Mouse (Mus musculus) adrenal gland, postnatal 36 days (tissue): ENCODE measurements at regions not wholly inside any gene's neighbourhood (a gene's known extent, or its start where the extent isn't known, plus 50 kb on each side); places are given as distances from the start of the nearest gene placed in this dataset.

Source experiments
- DNase-seq, 2 experiments: peaks; one replicate each; pipeline ENCODE4 v3.0.0; 2021; ENCODE audit warnings: mixed read lengths in 1 of 2

DNA sequence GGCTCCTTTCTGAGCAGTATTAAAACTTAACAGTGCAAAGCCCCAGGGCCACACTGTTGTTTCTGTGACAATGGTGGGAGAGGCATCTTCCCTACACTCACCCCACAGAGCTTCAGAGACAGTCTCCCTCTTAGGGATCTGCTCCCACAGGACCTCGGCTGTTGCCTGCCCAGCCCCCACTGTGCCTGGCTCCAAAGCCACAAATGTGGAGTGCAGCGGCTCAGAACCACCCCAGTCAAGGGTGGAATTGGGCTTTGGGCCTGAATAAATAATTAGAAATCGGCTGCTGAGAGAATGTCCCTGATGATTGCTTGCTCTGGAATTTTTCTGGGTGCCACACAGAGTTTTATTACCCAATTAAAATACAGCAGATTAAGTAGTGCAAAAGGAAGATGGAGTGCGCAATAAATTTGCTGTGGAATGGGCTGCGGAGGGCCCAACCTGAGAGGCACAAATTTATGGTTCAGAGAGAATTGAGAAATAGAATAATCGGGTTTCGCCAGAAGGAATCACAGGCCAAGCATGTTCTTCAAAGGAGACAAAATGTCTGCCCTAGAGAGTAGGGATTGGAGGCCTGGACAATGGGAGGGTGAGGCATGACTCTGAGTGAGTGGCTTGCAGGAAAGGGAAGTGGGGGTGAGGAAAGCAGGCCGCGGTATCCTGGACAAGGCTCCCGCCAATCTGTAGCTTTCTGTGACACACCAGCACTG, 56.4 kb downstream of the Cd24a start:
- no peak for DNase-seq

DNA sequence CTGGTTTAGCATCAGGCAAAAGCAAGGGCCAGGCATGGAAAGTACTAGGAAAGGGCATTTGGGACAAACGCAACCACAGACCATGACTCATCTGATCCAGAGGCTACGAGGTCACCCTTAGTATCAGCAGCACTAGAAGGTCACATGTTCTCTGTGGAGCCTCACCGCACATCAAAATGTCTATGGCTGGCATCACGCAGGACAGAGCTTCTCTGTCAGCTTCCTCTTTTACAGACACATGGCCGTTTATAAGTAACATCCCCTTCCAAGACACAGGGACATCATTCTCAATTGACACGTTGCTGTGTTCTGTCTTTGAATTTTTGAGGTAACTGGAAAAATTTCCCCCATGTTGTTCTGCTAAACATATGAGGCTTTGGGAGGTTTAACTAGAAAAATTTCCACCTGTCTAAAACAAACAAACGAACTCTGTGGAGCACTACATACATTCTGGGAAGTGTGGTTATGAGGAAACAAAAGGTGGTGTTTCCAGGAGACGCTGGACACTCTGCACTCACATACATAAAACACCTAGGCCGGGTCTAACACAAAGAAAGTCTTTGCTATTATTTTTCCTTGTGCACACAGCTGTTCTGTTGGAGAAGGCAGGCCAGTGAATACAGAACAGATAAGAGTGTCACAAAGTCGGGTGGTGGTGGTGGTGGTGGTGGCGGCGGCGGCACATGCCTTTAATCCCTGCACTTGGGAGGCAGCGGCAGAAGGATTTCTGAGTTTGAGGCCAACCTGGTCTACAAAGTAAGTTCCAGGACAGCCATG, 63.3 kb downstream of the Cd24a start:
- peak in 1 of 2 experiments; percentile 46 for DNase-seq

DNA sequence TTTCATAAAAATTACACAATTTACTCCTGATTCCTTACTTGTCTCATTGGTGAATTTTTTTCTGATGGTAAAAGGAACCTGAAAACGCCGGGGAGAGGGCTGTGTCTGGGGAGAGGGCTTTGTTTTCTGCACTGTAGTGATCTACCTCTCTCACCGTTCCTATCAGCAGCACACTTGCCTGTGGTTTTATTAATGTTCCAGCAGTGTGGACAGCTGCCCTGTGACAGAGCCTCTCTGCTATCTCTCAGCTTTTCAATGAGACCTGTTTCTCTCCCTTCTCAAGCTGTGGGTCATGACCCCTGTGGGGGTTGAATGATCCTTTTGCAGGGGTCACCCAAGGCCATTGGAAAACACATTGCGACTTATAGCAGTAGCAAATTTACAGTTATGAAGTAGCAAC, 68.2 kb downstream of the Cd24a start:
- no peak for DNase-seq

DNA sequence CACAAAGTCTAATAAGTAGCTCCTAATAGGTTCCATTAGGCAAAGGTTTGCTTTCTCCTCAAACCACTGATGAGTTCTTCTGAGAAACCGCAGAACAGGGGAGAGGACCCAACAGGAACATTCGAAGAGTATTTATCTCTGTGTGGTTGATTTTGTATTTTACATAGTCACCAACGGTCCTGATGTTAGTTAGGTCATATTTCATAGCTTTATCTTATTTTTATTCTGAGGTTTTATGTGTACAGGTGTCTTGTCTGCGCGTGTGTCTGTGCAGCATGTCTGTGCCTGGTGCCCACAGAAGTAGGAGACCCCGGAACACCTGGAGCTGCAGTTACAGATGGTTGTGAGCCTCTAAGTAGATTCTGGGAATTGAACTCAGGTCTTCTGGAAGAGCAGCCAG, 68.9 kb downstream of the Cd24a start:
- DNase-seq = no peak

DNA sequence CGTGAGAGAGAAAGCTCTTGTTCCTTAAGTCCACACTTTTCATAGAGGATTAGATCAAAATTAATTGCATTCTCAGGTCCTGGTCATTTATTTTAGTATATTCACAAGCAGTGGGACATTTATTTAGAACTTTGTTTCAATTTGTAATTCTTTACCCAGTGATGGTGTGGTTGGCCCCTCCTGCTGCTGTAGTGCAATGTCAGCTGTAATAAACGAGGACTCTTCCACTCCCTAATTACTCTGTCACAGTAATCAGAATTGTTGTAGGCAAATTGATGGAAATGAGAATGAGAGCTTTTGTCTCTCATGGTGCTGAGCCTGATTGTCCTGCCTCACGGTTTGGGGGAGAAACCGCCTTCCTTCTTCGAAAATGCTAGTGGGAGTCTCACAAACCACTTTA, 70.1 kb downstream of the Cd24a start:
- DNase-seq = no peak

DNA sequence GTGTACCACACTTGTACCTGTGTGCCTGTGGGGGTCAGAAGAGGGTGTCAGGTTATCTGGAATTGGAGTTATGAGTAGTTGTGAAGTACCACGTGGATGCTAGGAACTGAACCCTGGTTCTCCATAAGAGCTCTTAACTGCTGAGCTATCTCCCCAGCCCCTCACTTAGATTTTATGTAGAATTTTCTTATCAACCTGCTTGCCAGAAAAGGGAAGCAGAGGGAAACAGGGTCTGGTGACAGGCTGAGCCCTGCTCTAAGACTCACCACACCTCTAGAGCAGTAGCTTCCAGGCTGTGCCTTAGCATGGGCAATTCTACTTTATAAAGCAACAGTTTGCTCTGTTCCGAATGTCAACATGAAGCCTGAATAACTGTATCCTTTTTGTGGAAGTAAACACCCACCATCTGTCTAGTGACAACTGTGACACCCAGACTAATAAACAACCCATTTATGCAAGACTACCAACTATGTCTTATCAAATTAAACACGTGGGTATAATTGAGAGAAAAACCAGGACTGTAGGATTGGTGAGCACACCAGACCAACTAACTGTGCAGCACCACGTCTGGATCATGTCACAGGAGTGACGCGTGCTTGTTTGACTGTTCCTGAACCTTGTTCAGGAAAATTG, 70.8 kb downstream of the Cd24a start:
- no peak for DNase-seq

DNA sequence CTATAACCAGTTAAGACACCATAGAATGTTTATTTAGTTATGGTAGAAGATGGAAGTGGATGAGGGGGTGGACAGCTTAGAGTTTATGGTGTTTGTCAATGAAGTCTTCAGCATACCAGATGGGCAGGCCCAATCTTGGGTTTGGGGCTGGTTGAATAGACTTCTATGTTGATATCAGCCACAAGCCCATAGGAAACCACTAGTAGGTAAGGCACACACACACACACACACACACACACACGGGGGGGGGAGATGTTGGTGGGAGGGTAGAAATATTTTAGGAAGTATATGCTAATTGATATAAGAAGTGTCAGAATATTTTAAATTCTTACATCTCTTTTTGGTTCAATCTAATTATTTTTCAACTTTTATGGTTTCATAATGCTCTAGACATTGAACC, 72.4 kb downstream of the Cd24a start:
- no peak for DNase-seq

DNA sequence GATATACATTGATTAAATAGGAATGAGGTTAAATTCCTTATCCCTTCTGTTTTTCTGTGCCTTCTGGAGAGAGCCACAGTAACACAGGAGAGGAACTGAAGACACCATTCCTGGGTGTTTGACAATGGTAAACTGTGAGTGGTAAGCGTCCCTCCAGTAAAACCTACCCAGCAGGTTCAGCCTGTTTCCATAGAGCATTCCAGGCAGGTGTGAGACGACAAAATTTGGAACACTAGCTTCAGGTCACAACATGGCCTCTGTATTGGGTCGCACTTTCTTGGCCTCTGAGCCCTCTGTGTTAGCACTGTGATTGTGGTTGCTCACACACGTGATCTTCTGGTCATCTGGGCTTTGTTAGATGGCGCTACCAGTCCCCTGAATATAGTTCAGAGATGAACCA, 73.4 kb downstream of the Cd24a start:
- DNase-seq = no peak

DNA sequence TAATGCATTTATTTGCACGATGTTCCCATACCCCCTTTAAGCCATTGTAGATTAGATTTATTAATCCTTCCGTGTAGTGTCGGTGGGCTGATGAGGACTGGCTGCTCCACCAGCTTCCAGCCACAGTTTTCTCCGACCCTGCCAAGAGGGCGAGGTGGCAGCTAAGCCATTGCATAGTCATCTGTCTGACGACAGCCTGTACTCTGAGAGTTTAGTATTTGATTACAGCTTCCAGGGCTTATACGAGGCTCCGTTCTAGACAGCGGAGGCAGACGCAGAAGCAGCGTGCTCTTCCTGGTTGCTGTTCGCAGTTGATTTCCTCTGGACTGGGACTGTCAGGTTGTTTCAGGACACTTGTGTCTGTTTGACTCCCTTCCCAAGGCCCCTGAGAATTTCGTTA, 73.8 kb downstream of the Cd24a start:
- DNase-seq = no peak

DNA sequence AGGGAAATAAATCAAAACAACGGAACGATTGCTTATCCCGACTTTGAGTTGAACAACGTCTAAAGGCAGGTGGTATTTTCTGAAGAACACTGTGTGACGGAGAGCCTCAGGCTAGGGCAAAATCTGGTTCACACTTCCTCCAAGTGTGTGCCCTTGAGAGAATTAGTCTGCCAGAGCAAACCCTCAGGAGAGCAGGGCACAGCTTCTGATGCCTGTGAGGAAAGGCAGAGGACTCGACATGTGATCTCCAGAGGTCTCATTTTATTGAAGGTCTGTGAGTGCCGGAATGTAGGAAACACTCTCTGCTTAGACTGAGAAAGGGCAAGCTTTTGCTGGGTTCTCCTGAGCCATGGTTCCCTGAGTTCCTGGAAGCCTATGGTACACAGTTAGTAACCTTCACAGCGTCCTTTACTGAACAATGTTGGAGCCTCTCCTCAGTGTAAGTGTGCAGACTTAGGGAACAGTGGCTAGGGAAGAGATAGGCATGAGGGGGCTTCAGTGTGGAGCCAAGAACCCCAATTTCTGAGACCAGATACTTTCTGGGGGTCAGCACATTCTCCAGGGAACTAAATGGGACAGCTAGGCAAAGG, 77.1 kb downstream of the Cd24a start:
- DNase-seq = no peak

DNA sequence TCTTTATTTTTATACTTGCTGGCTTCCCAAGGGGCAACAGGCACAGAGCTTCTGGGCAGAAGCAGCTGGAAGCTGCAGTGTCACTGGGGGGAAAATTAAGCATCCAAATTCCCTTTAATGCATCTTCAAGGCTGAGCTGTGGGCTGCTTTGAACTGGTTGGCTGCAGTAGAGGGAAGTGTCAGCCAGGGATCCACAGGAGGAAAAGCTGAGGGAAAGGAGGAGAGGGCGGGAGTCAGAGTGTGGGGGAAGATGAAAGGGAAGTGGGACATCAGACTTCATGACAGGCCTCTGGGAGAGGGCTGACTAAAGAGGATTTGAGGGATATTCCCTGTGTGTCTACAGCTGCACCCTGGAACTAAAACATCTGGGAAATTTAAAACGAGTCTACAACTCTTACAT, 77.6 kb downstream of the Cd24a start:
- DNase-seq = no peak

DNA sequence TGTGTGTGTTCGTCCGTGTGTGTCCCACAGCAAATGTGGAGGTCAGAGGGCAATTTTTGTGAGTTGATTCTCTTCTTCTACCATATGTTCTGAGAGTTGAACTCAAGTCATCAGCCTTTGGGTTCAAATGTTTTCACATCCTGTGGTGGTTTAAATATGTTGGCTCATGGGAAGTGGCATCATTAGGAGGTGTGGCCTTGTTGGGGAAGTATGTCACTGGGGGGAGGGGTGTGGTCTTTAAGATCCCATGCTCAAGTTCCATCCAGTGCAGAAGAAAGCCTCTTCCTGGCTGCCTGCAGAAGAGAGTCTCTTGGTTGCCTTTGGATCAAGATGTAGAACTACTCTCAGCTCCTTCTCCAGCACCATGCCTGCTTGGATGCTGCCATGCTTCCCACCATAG, 78.1 kb downstream of the Cd24a start:
- no peak for DNase-seq

DNA sequence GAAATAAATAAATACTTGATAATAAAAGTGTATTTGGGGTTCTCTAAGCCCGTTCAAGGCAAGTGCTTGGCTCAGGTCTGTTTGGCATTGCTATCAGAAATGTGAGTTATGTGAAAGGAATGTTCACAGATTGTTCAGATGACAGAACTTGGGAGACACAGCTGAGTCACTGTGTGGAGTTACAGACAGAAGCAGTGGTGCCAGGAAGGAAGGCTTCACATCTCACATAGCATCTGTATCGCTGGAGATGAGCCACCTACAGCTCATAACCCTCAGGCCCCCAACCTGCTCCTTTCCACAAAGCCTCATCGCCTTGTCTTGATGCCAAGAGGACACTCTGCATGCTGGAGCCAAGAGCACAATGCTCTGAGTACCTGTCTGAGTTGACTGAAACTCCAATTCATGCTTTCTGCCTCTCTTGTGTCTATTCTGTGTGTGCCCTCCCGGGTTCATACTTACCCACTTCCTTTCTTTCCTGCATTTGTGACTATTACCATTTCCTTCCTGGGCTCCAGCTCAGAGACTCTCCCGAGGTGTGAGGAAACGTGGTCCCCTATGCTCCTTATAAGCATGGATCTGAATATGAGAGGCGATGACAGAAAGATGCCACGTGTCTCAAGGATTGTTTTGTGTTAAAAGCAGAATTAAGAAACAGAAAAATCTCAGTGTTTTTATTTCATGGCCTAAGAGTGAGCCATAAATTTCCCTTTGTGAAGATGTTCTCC, 79.6 kb downstream of the Cd24a start:
- peak; percentile 8 to 52 for DNase-seq

DNA sequence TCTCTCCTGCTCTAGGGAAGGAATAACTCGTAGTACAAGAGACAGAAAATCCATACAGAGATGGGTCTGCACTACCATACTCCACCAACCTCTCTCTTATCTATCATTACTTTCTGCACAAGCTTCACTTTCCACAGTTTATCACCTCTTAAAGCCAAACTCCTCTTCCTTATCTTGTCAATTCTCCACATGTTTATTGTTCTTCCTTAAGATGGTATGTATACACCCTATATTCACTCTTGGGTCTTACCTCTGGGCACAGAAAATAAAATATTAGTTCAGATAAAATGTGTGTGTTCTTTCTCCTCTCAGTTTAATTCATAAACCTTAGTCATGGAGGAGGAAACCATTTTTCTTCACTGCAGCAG, 80.1 kb downstream of the Cd24a start:
- DNase-seq = no peak

DNA sequence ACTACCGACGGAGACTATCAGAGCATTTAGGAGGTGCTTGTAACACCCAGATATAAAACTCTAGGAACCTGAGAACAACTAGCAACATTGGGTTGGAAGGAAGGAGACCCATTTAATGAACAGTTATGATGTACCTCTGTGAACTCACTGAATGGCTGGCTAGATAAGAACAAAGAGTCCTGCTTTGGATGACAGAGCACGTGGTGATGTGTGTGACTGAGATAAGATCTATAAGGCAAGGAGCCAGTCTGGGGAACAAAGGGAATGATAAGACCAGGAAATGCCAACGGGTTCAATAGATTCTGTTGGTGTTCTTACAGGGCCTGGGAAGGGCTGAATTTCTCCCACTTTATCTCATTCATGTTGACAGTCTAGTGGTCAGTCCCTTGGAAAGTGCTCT, 86.8 kb downstream of the Cd24a start:
- DNase-seq = no peak

DNA sequence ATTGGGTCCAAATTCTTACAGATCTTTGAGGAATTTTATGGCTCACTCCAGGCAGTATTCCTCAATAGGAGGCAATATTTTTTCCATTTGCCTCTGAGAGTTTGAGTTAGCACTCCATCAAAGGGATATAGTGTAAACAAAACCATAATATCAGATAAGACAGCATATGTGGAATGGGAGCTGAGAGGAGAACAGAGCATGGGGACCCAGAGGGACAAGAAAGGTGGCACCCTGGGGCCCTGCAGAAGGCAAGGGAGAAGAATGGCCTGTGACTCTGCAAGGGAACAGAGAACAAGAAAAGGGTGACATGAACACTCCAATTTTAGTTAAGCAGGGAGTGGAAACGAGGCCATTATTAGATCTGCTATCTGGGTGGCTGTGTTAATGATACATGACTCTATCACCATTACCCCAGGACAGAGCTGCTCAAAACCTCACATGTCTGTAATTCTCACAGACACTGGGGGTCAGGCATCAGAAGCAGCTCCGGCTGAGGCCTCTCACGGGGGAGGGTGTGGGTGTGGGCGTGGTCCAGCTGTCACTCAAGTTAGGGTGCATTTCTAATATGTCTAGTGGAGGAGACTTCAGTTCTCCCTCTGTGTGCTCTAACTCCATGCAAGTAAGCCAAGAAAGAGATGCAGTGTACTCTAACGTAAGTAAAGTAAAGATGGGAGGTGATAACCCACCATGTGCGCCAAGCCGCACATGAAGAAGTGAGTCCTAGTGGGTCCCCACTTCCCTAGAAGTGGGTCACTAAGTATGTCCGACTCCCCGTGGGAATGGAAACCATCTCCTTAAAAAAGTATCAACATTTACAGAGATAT, 88.4 kb downstream of the Cd24a start:
- DNase-seq = no peak

DNA sequence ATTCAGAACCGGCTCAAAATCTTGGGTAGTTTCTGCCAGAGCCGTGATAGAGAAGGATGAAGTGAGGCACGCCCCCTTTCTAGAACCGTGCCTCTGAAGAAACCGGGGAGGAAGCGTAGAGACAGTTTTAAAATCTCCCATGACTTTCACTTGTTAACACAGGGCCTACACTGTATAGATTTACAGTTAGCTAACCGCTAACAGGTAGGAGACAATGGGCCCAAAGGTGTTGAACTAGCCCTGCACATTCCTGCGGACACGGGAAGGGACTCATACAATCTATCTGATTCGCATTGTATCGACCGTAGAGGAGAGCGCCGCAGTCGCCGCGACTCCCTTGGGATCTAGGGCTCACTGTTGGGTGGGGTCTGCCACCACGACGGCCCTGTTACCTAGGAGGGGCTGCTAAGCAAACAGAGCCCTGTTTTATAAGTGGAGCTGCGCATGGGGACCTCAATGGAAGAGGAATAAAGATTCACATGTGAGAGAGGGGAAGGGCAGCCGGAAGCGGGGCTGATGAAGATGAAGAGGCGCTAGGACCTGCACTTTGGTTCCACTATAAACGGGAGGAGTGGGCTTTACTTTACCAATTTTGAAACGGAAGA, 89.1 kb downstream of the Cd24a start:
- no peak for DNase-seq

DNA sequence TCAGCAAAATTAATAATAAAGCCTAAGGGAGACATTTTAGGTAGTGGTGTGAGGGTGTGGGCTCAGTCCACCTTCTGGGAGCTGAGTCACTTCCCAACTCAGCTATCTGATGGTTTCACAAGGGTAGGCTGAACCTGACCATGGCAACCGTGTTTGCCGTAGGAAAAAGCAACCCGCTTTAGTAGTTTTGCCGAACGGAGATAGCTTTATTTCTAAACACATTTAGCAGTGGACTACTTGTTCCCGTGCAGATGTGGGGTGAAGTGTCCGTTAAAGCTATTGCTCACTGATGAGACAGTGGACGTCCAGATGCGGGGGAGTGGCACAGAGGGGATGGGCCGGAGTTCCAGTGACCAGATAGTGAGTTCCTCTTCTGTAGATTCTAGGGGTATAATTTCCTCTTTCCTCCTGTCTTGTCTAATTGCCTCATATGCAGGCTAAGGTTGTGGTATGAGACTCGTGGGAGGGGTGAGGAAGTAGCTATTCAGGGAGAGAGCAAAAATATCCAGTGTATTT, 89.7 kb downstream of the Cd24a start:
- DNase-seq = no peak

DNA sequence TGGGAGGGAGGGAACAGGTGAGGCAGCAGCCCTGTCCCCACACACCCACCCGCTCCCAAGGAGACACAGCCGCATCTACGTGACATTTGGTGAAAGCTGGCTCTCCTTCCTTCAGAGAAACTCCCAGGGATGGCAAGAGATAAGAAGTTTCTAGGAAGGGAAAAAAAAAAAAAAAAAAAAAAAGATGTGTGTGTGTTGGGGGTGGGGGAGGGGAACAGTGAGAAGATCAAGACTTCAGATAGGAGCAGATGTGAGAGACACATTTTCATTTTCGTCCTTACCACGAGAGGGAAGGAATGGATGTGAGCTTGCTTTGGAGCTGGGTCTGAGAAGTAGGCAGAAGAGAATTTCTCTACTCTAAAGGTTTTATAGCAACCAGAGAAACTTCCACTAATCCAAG, 91.4 kb downstream of the Cd24a start:
- DNase-seq = no peak

DNA sequence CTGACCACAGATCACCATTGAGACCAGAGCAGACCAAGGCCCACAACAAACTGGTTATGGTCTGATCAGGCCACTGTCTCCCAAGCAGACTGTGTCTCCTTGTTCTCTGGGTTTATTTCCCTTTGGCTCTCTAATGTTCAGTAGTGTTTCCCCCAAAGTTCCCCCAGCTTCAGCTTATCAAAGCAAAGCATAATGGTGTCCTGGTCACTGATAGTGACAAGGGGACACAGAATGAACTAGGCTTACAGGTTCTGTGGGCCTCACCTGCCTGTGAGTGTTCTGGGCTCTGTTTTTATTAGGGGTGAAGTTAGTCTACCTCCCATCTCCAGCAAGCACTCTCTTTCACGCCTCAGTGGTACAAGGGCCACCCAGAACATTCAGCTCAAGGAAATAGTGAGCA, 92.7 kb downstream of the Cd24a start:
- DNase-seq = no peak

DNA sequence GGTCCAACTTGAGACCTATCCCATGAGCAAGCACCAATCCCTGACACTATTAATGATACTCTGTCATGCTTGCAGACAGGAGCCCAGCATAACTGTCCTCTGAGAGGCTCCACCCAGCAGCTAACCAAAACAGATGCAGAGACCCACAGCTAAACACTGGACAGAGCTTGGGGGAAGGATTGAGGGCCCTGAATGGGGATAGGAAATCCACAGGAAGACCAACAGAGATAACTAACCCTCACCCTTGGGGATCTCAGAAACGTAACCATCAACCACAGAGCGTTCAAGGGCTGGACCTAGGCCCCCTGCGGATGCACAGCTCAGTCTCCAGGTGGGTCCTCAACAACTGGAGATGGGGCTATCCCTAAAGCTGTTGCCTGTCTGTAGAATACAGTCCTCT, 93.7 kb downstream of the Cd24a start:
- no peak for DNase-seq
